Mouse (Mus musculus) MEL (cell line): ENCODE data around the gene Ergic2. TPM values are rescaled to one million over a fixed set of nuclear protein-coding genes. Genes with fewer than 3 reads are reported as not detected.

ENCODE experiments used
- DNase-seq: peaks from one replicate; pipeline ENCODE4 v3.0.0; 2011; ENCODE audit warnings: low read depth, low spot score
- H3K27ac ChIP-seq: 2 replicates; pipeline ENCODE4 v1.5.1; 2012; ENCODE audit warnings: low read depth, mild to moderate bottlenecking, control low read depth, low read length, moderate library complexity; ENCODE audit not compliant: control insufficient read depth
- H3K27me3 ChIP-seq, 2 experiments: fragments of 150-350 bp in 1 of 2; sonication (generic) in 1 of 2; 2 replicates each; pipeline ENCODE4 v1.6.1; 2012; ENCODE audit warnings: low read length in 2 of 2, mild to moderate bottlenecking in 2 of 2, improper control_type of control experiment in 1 of 2, moderate library complexity in 1 of 2; ENCODE audit not compliant: insufficient read depth in 2 of 2, control insufficient read depth in 1 of 2
- H3K36me3 ChIP-seq, 2 experiments: 2 replicates each; pipeline ENCODE4 v1.6.1; 2012 to 2014; ENCODE audit warnings: low read length in 2 of 2, improper control_type of control experiment in 1 of 2, inconsistent platforms in 1 of 2, mild to moderate bottlenecking in 1 of 2; ENCODE audit not compliant: insufficient read depth in 2 of 2, control insufficient read depth in 1 of 2
- H3K4me1 ChIP-seq, 2 experiments: fragments of 150-350 bp in 1 of 2; sonication (generic) in 1 of 2; 2 replicates each; pipeline ENCODE4 v1.6.1; 2012; ENCODE audit warnings: low read length in 2 of 2, improper control_type of control experiment in 1 of 2, mild to moderate bottlenecking in 1 of 2; ENCODE audit not compliant: insufficient read depth in 2 of 2, control insufficient read depth in 1 of 2
- H3K4me3 ChIP-seq, 2 experiments: fragments of 150-350 bp in 1 of 2; sonication (generic) in 1 of 2; 2 replicates each; pipeline ENCODE4 v1.5.1; 2012; ENCODE audit warnings: low read depth in 2 of 2, low read length in 2 of 2, mild to moderate bottlenecking in 2 of 2, moderate library complexity in 2 of 2, control low read depth in 1 of 2, improper control_type of control experiment in 1 of 2; ENCODE audit not compliant: control insufficient read depth in 1 of 2, insufficient read depth in 1 of 2
- H3K79me2 ChIP-seq: 2 replicates; pipeline ENCODE4 v1.6.1; 2012; ENCODE audit warnings: mild to moderate bottlenecking, low read length, moderate library complexity; ENCODE audit not compliant: control insufficient read depth, poor library complexity, insufficient read depth
- H3K9ac ChIP-seq: 2 replicates; pipeline ENCODE4 v1.6.1; 2012; ENCODE audit warnings: low read depth, mild to moderate bottlenecking, control low read depth, low read length, moderate library complexity; ENCODE audit not compliant: control insufficient read depth, poor library complexity, severe bottlenecking
- H3K9me3 ChIP-seq: fragments of 150-350 bp; sonication (generic); replicated peaks from 2 replicates; pipeline ENCODE4 v1.6.1; 2012; ENCODE audit warnings: mild to moderate bottlenecking, low read length, improper control_type of control experiment, moderate library complexity; ENCODE audit not compliant: insufficient read depth
- CHD1 ChIP-seq: IDR thresholded peaks from 2 replicates; pipeline ENCODE4 v1.6.1; 2012; ENCODE audit warnings: low read depth, mild to moderate bottlenecking, inconsistent platforms, low read length, improper control_type of control experiment
- CHD2 ChIP-seq: IDR thresholded peaks from 2 replicates; pipeline ENCODE4 v1.6.1; 2011; ENCODE audit warnings: low read length, improper control_type of control experiment
- E2F4 ChIP-seq: IDR thresholded peaks from 2 replicates; pipeline ENCODE4 v1.6.1; 2011; ENCODE audit warnings: low read depth, low read length, improper control_type of control experiment, borderline replicate concordance
- ELF1 ChIP-seq: IDR thresholded peaks from 2 replicates; pipeline ENCODE4 v1.6.1; 2014; ENCODE audit warnings: low read depth, mild to moderate bottlenecking, inconsistent platforms, low read length, improper control_type of control experiment, moderate library complexity
- EP300 ChIP-seq, 2 experiments: IDR thresholded peaks; 2 replicates each; pipeline ENCODE4 v1.6.1; 2011; ENCODE audit warnings: improper control_type of control experiment in 2 of 2, low read length in 2 of 2, low read depth in 1 of 2, mild to moderate bottlenecking in 1 of 2
- ETS1 ChIP-seq: IDR thresholded peaks from 2 replicates; pipeline ENCODE4 v1.6.1; 2012; ENCODE audit warnings: low read depth, mild to moderate bottlenecking, inconsistent platforms, low read length, improper control_type of control experiment, moderate library complexity
- GABPA ChIP-seq: IDR thresholded peaks from 2 replicates; pipeline ENCODE4 v1.6.1; 2012; ENCODE audit warnings: low read depth, mild to moderate bottlenecking, inconsistent platforms, low read length, improper control_type of control experiment, moderate library complexity
- HCFC1 ChIP-seq: IDR thresholded peaks from 2 replicates; pipeline ENCODE4 v1.6.1; 2012; ENCODE audit warnings: low read depth, mild to moderate bottlenecking, inconsistent platforms, low read length, improper control_type of control experiment, moderate library complexity
- JUND ChIP-seq: IDR thresholded peaks from 2 replicates; pipeline ENCODE4 v1.6.1; 2011; ENCODE audit warnings: low read depth, mild to moderate bottlenecking, improper control_type of control experiment, low read length
- KAT2A ChIP-seq: conservative IDR thresholded peaks from 2 replicates; pipeline ENCODE4 v1.6.1; 2012; ENCODE audit warnings: low read depth, low read length, improper control_type of control experiment, inconsistent platforms
- MEF2A ChIP-seq: IDR thresholded peaks from 2 replicates; pipeline ENCODE4 v1.6.1; 2014; ENCODE audit warnings: low read depth, mild to moderate bottlenecking, inconsistent platforms, low read length, improper control_type of control experiment; ENCODE audit not compliant: poor library complexity, insufficient replicate concordance, severe bottlenecking; ENCODE audit errors: extremely low read depth
- MXI1 ChIP-seq: IDR thresholded peaks from 2 replicates; pipeline ENCODE4 v1.6.1; 2011; ENCODE audit warnings: mild to moderate bottlenecking, low read depth, low read length, improper control_type of control experiment
- NELFE ChIP-seq: IDR thresholded peaks from 2 replicates; pipeline ENCODE4 v1.6.1; 2011; ENCODE audit warnings: low read depth, low read length, improper control_type of control experiment
- NRF1 ChIP-seq: IDR thresholded peaks from 2 replicates; pipeline ENCODE4 v1.6.1; 2014; ENCODE audit warnings: low read depth, mild to moderate bottlenecking, inconsistent platforms, low read length, improper control_type of control experiment, moderate library complexity; ENCODE audit not compliant: poor library complexity, insufficient read depth, severe bottlenecking
- POLR2AphosphoS2 ChIP-seq: IDR thresholded peaks from 2 replicates; pipeline ENCODE4 v1.6.1; 2011; ENCODE audit warnings: low read length, improper control_type of control experiment
- POLR2AphosphoS5 ChIP-seq: IDR thresholded peaks from 2 replicates; pipeline ENCODE4 v1.6.1; 2012; ENCODE audit warnings: low read depth, borderline replicate concordance, mild to moderate bottlenecking, inconsistent platforms, low read length, moderate library complexity, mixed read lengths
- RAD21 ChIP-seq: IDR thresholded peaks from 2 replicates; pipeline ENCODE4 v1.6.1; 2011; ENCODE audit warnings: mild to moderate bottlenecking, low read depth, low read length, improper control_type of control experiment
- RCOR1 ChIP-seq: IDR thresholded peaks from 2 replicates; pipeline ENCODE4 v1.6.1; 2012; ENCODE audit warnings: low read depth, mild to moderate bottlenecking, inconsistent platforms, low read length, improper control_type of control experiment
- SIN3A ChIP-seq: IDR thresholded peaks from 2 replicates; pipeline ENCODE4 v1.6.1; 2012; ENCODE audit warnings: low read length, improper control_type of control experiment, inconsistent platforms
- TBP ChIP-seq: IDR thresholded peaks from 2 replicates; pipeline ENCODE4 v1.8.0; 2011; ENCODE audit warnings: low read depth, low read length, improper control_type of control experiment
- TCF12 ChIP-seq: IDR thresholded peaks from 2 replicates; pipeline ENCODE4 v1.6.1; 2014; ENCODE audit warnings: low read depth, mild to moderate bottlenecking, inconsistent platforms, low read length, improper control_type of control experiment, moderate library complexity
- UBTF ChIP-seq: IDR thresholded peaks from 2 replicates; pipeline ENCODE4 v1.6.1; 2012; ENCODE audit warnings: low read depth, mild to moderate bottlenecking, inconsistent platforms, low read length, improper control_type of control experiment, moderate library complexity, borderline replicate concordance; ENCODE audit not compliant: insufficient read depth
- USF1 ChIP-seq: IDR thresholded peaks from 2 replicates; pipeline ENCODE4 v1.6.1; 2014; ENCODE audit warnings: low read depth, mild to moderate bottlenecking, inconsistent platforms, low read length, improper control_type of control experiment, moderate library complexity
- ZKSCAN1 ChIP-seq: IDR thresholded peaks from 2 replicates; pipeline ENCODE4 v1.6.1; 2012; ENCODE audit warnings: low read depth, mild to moderate bottlenecking, inconsistent platforms, low read length, improper control_type of control experiment, moderate library complexity
- ZMIZ1 ChIP-seq: IDR thresholded peaks from 2 replicates; pipeline ENCODE4 v1.6.1; 2012; ENCODE audit warnings: low read depth, mild to moderate bottlenecking, inconsistent platforms, low read length, improper control_type of control experiment, moderate library complexity
- ZNF384 ChIP-seq: IDR thresholded peaks from 2 replicates; pipeline ENCODE4 v1.6.1; 2012; ENCODE audit warnings: low read depth, mild to moderate bottlenecking, inconsistent platforms, low read length, improper control_type of control experiment
- polyA plus RNA-seq, 2 experiments: library from polyadenylated mRNA; stranded (reverse) in 1 of 2; unstranded in 1 of 2; fragments of >175 nt in 1 of 2; fragments of >200 nt in 1 of 2; gene quantifications; 2 replicates each; pipeline versions ENCODE4 v1.2.1 to v1.2.4; 2012; ENCODE audit warnings: low replicate concordance in 2 of 2, low read depth in 1 of 2; ENCODE audit not compliant: insufficient read length in 2 of 2, insufficient read depth in 1 of 2, missing spikeins in 1 of 2
- total RNA-seq: library from RNA; depleted of rRNA; stranded (reverse); fragments of 300-350 nt; gene quantifications from 2 replicates; pipeline ENCODE4 v1.2.3, GENCODE M21; 2012

The Ergic2 gene
- total and polyA plus RNA-seq, 3 experiments: 41.8 to 84.9 TPM; not detected in 1

DNA sequence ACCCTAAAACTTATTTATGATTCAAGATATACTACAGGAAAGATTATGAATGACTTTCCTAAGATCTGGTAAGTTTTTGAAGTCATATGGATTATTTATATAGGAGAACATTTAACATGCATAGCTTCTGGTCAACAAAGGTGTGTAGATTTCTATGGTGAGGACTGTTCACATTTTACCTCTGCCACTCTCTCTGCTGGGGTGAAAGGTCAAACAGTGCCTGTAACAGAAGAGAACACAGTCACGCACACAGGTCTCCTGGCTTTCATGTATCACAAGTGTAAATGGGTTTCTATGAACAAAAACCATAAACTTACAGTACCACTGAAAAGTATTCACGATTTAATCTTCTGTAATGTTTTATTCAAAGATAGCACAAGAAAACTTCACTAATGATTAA is 13.0 kb downstream of the Ergic2 start:
- H3K27me3 ChIP-seq: no peaks in the 10 kb centered on the region
- no peak for TF ChIP-seq ETS1
- no peak for TF ChIP-seq NRF1
- TF ChIP-seq MEF2A: no peak
- no peak for TF ChIP-seq ZKSCAN1
- TF ChIP-seq CHD2: no peak
- no peak for TF ChIP-seq SIN3A
- TF ChIP-seq EP300 (IDR thresholded peaks at IDR 0.05; ENCODE audit: low read depth in 1 of 2, low read length in 2 of 2): no peak
- no peak for TF ChIP-seq TCF12
- no peak for TF ChIP-seq RAD21
- no peak for TF ChIP-seq NELFE
- no peak for TF ChIP-seq ZNF384
- TF ChIP-seq POLR2AphosphoS5: no peak
- TF ChIP-seq ELF1: no peak
- no peak for TF ChIP-seq POLR2AphosphoS2
- no peak for TF ChIP-seq HCFC1
- no peak for TF ChIP-seq UBTF
- no peak for TF ChIP-seq KAT2A
- no peak for TF ChIP-seq MXI1
- TF ChIP-seq TBP: no peak
- TF ChIP-seq E2F4: no peak
- TF ChIP-seq, all 39 proteins: peak for 0
- no peak for DNase-seq
- Histone ChIP-seq H3K9me3 (no peaks in the 10 kb centered on the region), H3K4me1 (no peaks in the 10 kb centered on the region), H3K36me3 (peaks cover 0 to 27% of the 10 kb centered on the region in 2 experiments; a peak in 2 of 4 replicates), H3K4me3 (no peak overlapping the region), H3K79me2 (no peaks in the 10 kb centered on the region; the same call in 1 of the 2 replicates), H3K27ac (no peak overlapping the region), H3K9ac (no peak overlapping the region)

DNA sequence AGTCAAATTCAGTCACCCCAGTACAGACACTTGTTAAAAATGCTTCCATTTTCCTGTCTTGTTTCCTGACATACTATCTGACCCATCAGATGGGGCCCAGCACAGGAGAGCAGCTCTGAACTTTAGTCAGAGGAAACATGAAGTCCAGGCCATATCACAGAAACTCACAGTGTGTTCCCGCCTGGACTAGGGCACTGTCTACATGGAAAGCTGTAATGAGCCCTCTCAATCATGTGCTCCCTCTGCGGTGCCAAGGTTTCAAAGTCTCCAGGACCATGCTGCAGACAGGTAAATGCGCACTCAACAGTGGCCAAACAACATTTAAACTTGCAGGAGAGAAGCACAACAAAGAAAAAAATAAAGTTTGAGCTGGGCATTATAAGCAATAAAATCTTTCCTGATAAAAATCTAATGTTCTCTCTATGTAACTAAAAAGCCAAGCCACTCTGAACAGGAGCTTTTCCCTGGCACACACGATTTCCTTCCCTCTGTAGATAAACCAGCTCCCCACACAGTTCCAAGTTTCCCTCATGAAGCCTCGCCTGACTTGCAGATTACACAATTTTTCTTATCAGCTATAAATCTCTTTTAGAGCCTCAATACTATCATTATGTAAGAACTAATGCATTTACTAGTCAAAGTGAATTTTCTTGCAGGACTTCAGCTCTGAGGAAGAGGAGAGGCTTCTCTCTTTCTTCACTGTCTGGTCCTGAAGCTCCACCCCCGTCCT is 18.0 kb downstream of the Ergic2 start:
- no peak overlapping the region for H3K4me3 ChIP-seq
- no peaks in the 10 kb centered on the region for H3K9me3 ChIP-seq
- no peaks in the 10 kb centered on the region for H3K27me3 ChIP-seq
- DNase-seq: no peak
- no peak overlapping the region for H3K9ac ChIP-seq
- no peak overlapping the region for H3K27ac ChIP-seq
- no peaks in the 10 kb centered on the region for H3K79me2 ChIP-seq
- H3K36me3 ChIP-seq: peaks cover 0 to 17% of the 10 kb centered on the region in 2 experiments; a peak in 2 of 4 replicates
- TF ChIP-seq TCF12 (no peak), CHD2 (no peak), USF1 (no peak), CHD1 (no peak), MXI1 (no peak), GABPA (no peak), NRF1 (no peak), ZMIZ1 (no peak), RCOR1 (no peak), ZKSCAN1 (no peak), HCFC1 (no peak), JUND (no peak), E2F4 (no peak)
- no peaks in the 10 kb centered on the region for H3K4me1 ChIP-seq
